Mouse (Mus musculus): ENCODE data around the gene Carns1.
"Not testable (repeated sequence)": the region's sequence is repeated elsewhere in the genome, so short reads cannot be mapped to it uniquely, and the experiment has no call there.

Carns1 gene

GRCm38 (mm10) chr19:4149283-4149682 lies 26.0 kb downstream of the Carns1 start:
- DNase-seq, result no peak

GRCm38 (mm10) chr19:4148819-4149218 lies 26.5 kb downstream of the Carns1 start:
- DNase-seq, result no peak

- peak; percentile 91 for DNase-seq
Measured at GRCm38 (mm10) chr19:4148491-4148806, 26.8 kb downstream of the Carns1 start, which contains the start of gene Coro1b. Coro1b (plus strand) TSS chr19:4148619.

GRCm38 (mm10) chr19:4147782-4148490 lies 27.3 kb downstream of the Carns1 start:
- DNase-seq, result no peak

GRCm38 (mm10) chr19:4147022-4147405 lies 28.3 kb downstream of the Carns1 start:
- no peak for DNase-seq

GRCm38 (mm10) chr19:4146366-4147021 lies 28.8 kb downstream of the Carns1 start:
- no peak for DNase-seq

GRCm38 (mm10) chr19:4145936-4146335 lies 29.3 kb downstream of the Carns1 start:
- DNase-seq, result no peak

- DNase-seq, result no peak
Measured at GRCm38 (mm10) chr19:4144550-4145498, 30.5 kb downstream of the Carns1 start.

- DNase-seq, result no peak
Measured at GRCm38 (mm10) chr19:4143759-4144268, 31.5 kb downstream of the Carns1 start, which contains the start of gene Cabp4. Cabp4 (minus strand) TSS chr19:4144033.

GRCm38 (mm10) chr19:4142416-4143173 lies 32.7 kb downstream of the Carns1 start:
- DNase-seq, result no peak

GRCm38 (mm10) chr19:4140147-4140546 lies 35.1 kb downstream of the Carns1 start:
- no peak for DNase-seq

- no peak for DNase-seq
Measured at GRCm38 (mm10) chr19:4139446-4139845, 35.8 kb downstream of the Carns1 start, which contains the start of gene Gpr152. Gpr152 (plus strand) TSS chr19:4139787.

GRCm38 (mm10) chr19:4137913-4138312 lies 37.4 kb downstream of the Carns1 start:
- no peak for DNase-seq

GRCm38 (mm10) chr19:4136463-4136862 lies 38.8 kb downstream of the Carns1 start:
- no peak for DNase-seq

GRCm38 (mm10) chr19:4135963-4136345 lies 39.3 kb downstream of the Carns1 start:
- not testable (repeated sequence) for DNase-seq

- DNase-seq, result not testable (repeated sequence)
Measured at GRCm38 (mm10) chr19:4135229-4135962, 39.9 kb downstream of the Carns1 start.

- DNase-seq, result no peak
Measured at GRCm38 (mm10) chr19:4134354-4134753, 40.9 kb downstream of the Carns1 start.

GRCm38 (mm10) chr19:4131768-4132167 lies 43.5 kb downstream of the Carns1 start:
- no peak for DNase-seq

GRCm38 (mm10) chr19:4131075-4131474 lies 44.2 kb downstream of the Carns1 start:
- no peak for DNase-seq

- DNase-seq, result no peak
Measured at GRCm38 (mm10) chr19:4130106-4130505, 45.2 kb downstream of the Carns1 start.

GRCm38 (mm10) chr19:4129462-4129861 lies 45.8 kb downstream of the Carns1 start:
- DNase-seq, result no peak

All from right cerebral cortex, postnatal 25 days (tissue).